Mouse (Mus musculus): ENCODE results near the gene Magi2.

DNA sequence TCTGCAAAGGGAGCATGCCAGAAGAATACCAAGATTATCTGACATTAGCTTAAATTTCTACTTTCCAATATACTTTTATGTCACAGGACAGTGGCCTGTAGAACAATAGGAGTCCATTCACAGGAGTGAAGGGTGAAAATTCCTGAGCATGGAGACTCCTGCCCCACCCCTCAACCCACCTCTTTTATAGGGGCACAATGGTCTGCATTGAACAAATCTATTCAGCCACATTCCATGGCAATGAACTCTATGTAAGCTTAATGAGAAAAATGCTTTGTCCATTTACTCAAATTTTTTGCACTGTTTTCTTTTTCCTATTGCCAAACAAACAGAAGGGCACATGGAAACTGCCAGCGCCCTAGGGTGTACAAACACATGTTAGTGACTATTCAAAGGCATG, 838.2 kb downstream of the Magi2 start:
- no peak for TF ChIP-seq CTCF (IDR thresholded peaks at IDR 0.05; ENCODE audit: extremely low read depth, insufficient read depth, low read length)
- no peak for TF ChIP-seq POLR2A (IDR thresholded peaks at IDR 0.05; ENCODE audit: extremely low read depth, insufficient read depth, low read length)
